Mouse (Mus musculus) lung, postnatal 4 days (tissue): ENCODE data around the gene Git2.

ENCODE experiments used
- DNase-seq, 2 experiments: peaks; one replicate each; pipeline ENCODE4 v3.0.0; 2021

Gene Git2

DNA sequence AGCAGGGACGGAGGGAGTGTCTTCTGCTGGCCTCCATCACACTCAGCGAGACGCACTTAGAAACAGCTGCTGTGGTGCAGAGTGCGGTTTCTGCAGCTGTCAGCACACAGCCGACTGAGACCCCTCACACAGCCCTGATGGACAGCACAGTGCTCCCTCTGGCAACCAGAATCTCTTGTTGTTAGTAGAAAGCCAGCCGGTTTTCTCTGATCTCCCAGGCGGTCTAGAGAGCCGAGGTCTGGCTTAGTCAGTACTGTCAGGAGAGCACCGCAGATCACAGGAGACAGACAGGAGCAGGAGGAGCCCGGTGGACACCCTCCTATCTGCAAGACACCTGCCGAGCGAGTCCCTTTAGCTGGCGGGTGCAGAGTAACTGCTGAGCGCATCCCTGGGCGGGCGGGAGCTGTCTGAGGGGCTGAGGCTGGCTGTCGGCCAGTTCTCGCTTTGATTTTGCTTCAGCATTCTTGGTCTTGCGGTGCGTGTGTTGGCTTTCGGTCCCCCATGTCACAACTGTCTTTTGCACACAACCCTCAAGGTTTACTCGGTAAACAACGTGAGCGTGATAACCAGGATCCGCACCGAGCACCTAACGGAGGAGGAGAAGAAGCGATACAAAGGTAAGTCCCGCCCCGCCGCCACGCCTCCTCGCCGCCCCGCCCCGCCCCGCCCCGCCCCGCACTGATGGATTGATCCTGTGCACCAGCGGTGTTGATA lies 21.1 kb upstream of the Git2 start:
- DNase-seq = peak; percentile 38 to 83

DNA sequence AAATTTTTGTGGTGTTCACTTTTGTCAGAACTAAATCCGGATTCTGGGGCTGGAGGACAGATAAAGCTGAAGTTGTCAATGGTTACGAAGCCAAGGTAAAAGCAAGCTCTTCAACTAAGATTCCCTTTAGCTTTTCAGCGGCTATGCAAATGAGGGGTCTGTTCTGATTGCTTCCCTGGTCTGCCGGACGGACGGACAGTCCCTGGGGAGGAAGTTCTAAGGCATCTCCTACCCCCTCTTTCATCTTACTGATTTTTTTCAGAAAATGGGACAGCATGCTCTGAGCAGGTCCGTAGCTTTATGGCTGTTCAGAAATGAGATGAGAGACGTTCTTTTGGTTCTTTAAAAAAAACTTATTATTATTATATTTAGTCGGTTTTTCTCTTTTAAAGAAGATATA lies 20.3 kb upstream of the Git2 start:
- no peak for DNase-seq

DNA sequence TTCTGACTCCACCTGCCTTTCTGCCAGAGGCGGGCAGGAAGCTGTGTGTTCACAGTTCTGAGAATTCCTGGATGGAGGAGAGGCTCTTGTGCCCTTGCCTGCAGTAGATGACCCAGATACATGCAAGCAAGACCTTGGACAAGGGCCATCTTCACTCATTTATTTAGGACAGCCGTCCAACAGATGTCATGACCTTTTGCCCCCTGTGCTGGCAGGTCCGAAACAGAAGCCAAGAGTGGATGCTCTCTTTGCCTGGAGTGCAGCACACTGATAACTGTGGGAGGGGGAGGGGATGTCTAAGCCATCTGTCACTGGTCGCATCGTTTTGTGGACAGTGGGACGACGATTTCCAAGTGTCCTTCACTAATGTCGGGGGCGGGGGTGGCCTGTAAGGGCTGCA lies 19.9 kb upstream of the Git2 start:
- DNase-seq = peak in 1 of 2 experiments; percentile 46

DNA sequence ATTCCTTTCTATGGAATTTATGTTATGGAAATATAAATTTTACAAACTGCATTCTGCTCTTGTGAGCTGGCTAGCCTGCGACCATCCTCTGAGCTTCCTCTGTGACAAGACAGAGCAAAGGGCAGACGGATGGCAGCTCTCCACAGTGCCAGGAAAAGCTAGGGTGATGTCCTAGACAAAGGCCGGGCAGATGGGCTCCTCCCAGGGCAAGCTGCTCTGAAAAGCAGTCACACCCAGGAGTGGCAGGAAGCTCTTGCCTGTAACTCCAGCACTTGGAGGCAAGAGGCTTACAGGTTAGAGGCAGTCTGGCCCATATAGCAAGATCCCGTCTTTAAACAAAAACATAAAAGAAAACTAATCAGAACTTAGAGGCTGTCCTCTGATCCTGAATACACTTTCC lies 19.3 kb upstream of the Git2 start:
- DNase-seq = peak; percentile 50 to 74

DNA sequence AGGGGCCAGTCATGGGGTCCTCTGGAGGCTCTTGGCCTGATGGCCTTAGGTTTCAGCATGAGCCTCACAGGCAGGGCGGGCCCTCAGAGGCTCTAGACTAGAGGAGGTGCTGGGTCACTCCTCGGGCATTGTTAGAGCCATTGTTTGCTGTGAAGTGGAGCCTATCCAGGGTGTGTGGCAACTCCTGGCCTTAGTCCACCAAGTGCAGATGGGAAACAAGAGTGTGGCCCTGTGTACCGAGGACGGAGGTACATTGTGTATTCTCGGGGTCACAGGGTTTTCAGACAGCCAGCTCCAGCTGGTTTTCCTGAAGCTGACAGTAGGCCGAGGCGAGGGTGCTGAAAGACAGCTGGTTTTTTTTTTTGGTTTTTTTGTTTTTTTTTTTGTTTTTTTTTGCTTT lies 18.0 kb upstream of the Git2 start:
- peak; percentile 79 to 92 for DNase-seq

DNA sequence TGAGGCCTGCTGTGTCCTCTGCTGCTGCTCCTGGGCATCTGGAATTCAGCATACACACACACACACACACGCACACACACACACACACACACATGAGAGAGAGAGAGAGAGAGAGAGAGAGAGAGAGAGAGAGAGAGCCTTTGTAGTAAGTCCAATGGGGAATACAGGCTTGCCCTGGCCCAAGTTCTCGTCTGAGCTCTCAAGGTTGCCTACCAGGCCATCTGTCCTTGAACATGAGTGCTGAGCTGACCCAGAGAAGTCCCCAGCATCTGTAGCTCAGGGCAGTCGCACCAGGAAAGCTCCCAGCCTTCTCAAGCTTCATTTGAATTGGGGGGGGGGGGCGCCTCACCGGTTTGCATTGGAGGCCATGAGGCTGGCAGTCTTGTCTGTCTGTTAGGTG lies 9.9 kb upstream of the Git2 start:
- DNase-seq = no peak

DNA sequence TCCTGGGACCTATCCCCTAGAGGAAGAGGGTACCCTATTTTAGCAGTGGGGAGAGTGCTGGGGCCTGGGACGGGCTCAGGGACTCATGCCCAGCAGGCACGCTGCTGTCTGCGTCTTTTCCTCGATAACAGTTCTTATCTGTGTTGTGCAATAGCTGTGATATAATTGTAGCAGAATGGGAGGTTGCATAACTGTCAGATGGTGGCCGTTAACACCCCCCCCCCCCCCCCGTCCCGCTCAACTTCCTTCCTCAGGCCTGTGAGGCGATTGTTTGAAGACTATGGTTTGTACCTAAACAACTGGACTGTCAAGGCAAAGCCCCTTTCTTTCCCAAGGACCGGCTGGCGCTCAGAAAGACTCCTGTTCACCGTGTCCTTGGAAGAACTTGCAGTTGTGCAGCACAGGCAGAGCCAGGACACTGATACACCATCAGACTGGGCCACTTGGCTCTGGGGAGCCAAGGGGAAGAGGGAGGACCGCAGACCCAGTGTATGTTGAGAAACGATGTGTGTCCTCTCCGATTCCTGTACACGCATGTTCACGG lies 9.4 kb upstream of the Git2 start:
- peak; percentile 70 to 85 for DNase-seq

DNA sequence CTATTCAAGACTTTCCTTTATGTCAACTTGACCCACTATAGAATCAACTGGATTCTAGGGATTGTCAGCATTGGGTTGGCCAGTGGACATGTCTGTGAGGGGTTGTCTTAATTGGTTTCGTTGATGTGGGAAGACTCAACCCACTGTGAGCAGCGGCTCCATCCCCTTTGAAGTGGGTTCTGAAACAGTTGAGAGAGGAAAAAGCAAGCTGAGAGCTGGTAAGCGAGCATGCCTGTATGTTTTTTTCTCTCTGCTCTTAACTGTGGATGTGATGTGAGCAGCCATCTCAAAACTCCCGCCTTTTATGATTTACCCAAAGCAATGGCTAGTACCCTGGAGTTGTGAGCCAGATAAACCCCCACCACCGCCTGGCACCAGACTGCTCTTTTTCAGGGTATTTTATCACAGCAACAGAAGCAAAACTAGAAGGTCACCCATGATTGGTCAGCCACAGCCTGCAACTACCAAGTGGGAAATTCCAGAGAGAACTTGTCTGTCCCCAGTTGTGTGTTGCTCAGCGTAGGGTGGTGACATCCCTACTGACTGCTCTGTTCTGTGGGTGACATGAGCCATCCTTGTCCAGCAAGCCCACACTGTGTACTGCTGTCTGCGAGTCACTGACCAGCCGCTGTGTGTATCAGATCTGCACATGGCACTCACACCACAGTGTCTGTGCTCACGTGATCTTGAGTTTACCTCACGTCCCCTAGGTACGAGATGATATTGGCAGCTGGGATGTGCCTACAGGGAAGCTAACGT lies 8.3 kb upstream of the Git2 start:
- DNase-seq = peak; percentile 36 to 68

DNA sequence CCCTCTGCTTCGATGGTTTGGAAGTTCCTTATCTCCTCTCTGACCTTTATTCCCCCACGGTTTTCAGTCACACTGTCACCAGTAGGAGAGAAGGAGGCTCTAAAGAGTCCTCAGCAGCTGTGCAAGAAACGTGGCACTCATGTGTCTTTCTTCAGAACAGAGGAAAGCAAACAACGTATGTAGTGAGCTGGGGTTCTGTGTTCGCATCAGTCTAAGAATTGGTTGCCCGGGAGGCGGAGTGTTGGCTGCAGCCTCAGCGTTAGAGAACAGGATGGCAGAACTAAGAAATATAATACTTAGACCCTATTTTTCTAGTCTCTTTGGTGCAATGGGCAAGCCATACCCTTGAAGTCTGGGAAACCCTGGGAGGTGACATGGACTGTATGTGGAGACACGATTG lies 7.7 kb upstream of the Git2 start:
- DNase-seq = no peak

DNA sequence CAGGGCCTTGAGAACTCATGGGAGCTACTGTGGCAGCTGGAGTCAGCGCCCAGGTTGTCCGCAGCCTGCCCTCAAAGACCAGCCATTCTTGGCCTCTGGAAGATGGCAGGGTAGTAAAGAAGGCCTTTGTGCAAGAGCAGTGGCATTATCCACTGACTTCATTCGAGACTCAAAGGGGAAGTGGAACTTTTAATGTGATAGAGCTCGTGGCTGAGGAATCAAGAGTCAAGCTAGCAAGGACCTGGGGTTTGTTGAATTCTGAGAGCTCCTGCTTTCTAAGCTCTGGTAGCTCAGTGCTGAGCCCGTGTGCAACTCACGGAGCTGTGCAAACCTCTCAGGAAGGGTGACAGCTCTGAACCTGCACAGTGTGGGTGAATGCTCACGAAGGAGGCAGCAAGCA lies 5.6 kb upstream of the Git2 start:
- DNase-seq = no peak

DNA sequence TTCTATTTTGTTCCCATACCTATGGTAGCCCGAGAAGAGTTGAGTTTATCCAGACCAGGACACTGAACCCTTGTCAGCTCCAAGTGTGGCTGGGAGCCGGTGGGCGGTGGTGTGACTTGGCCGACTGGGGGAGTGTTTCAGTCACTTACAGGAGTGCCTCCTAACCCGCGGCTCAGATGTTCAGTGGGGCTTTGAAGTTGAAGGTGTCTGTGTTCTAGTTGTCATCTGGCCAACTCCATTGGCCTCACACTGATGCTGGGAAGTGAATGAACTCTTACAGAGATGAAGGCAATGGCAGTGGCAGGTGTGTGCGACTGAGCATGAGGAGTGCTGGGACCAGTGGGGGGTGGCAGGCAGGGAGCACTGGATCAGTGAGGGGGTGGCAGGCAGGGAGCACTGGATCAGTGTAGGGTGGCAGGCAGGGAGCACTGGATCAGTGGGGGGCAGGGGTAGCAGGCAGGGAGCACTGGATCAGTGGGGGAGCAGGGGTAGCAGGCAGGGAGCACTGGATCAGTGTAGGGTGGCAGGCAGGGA lies 4.7 kb upstream of the Git2 start:
- DNase-seq = no peak

DNA sequence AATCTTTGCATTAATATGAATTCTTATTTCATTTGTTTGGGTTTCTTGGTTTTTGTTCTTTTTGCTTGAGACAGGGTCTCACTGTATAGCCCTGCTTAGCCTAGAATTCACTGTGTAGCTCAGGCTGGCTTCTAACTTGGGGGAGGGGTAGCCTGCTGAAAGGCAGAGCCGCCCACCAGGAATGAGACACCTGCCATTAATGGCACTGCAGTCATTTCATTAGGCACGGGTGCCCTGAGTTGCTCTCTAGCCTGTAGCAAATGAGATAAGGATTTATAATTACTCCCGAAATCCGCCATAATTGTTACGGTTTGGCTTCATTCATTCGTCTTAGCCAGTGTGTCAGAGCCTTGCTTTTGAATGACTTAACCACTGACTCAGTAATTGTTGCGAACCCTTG lies 857 bp upstream of the Git2 start:
- no peak for DNase-seq

DNA sequence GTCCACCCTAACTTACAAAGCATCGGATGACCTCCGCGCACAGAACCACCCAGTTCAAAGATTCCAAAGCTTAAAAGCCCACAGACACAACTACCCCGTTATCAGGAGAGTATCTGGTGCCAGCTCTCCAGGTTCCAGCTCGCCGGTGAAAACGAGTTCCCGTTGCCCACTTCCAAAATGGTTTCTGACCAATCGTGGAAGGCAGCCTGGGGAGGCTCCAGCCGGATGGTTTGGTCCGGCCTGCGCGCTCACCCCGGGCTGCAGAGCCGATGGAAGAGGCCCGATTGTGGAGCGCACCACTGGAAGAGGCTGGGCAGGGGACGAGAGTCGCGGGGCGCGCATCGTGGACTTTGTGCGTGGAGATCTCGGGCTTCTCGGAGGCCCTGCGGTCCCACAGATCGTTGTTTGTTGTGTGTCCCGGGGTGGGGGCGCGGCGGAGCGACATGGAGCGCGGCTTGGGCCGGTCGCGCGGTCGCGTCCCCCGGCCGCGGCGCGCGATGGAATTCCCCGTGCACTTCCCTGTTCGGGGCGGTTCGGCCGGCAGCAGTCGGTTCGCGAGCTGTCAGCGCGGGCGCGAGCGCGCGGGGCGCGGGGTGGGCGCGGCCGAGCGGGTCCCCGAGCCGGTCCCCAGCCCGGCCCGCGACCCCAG lies 790 bp downstream of the Git2 start, which contains the start of gene Ankrd13a:
Gene Ankrd13a, plus strand, starts transcription at position 275 of the 649 bp plus-strand sequence.
- peak; percentile 93 to 95 for DNase-seq

DNA sequence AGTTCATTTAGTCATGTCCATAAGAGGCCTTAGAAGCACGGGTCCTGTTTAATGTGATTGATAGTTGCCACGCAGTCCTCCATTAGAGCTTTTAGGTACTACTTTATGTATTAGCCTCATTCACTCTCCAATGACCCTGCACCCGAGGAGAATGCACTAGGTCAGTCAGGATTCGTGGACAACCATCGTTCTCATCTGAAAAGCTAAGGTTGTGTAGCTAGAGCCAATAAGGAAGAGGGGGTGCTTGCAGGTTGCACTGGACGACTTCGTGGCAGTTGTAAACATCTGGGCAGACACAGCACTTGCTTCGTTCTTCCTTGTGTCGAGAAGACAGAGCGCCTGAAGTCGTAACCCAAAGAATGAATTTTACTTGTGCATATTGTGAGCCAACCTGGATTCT lies 1.5 kb downstream of the Git2 start:
- DNase-seq = peak in 1 of 2 experiments; percentile 38

DNA sequence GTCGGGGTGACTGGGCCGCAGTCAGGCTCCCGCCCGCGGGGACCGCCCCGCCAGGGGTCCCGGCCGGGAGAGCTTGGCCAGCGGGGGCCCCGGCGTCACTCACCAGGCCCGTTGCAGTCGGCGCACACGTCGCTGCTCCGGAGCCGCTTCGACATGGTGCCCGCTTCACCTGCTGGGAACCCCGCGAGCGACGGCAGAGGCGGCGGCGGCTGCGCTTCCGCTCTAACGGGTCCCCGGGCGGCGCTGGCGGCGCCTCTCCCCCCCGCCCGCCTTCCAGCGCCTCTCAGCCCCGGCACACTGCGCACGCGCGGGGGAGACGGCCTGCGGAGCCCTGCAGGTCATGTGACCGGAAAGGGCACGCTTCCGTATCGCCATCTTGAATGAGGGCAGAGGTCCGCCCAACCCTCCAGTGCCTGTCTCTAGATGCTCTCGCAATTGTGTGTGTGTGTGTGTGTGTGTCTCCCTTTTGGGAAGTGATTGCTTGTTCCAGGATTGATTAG lies 2.1 kb downstream of the Git2 start:
- peak; percentile 98 to 99 for DNase-seq

DNA sequence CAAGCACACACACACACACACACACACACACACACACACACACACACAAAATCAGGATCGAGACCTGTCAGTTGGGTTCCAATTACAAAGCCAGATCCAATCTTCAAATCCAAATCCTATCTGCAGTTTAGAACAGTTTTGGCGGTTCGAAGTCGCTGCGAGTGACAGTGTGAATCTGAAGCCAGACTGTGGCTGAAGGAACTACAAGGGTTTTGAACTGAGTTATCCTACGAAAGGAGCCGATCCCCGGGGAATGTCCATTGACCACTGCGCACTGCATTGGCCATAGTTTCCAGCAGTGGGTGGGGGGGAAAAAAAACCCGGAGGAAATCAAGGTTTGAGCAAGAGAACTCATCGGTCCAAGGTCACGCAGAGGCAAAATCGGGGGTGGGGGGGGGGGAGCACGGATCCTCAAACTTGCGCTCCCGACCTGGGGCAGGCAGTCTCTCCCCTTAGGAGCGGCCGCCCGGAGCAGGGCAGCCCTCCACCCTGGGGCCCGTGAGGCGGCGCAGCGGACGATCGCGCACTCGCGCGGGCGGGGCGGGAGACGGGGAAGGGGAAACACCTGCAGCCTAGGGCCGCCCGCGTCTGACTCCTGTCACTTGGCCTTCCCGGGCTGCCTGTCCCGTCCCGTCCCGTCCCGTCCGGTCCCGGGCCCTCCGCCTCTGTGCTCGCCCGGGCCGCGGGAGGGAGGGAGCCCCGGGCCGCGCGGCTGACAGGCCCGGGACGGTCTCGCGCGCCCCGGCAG lies 2.7 kb downstream of the Git2 start:
- DNase-seq = peak; percentile 72 to 80

DNA sequence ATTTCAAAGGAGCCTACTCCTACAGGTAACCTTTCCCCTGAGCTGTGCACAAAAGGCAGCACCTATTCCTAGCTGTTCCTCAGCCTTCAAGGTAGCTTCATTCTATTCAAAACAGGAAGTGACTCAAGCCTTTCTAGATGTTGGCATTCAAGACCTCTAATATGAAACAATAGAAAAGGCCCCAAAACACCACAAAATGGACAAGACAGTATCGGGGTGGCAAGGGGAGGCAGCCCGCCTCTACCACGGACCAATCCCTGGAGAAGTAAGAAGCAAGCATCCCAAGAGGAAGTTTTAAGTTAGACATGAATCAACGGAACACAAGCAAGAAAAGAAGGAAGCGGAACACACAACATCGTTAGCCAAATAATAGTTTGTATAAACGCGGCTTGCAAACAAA lies 3.5 kb downstream of the Git2 start:
- no peak for DNase-seq

DNA sequence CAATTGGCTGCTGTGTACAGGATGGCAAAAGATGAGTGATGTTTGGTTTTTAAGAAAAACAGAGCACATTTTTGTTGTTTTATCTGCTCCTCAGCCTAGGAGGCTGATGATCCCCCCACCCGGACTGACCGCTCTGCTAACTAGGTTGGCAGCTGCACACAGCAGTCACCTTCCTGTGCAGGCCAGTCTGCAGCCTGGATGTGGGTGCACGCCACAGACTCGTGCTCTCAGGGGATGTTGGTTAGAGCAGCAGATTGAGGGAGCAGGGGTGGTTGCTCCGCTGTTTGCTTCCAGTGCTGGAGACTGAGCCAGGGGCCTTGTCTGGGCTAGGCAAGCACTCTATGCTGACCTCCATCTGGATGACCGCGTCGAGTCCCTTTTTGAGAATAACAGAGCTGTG lies 5.5 kb downstream of the Git2 start:
- no peak for DNase-seq

DNA sequence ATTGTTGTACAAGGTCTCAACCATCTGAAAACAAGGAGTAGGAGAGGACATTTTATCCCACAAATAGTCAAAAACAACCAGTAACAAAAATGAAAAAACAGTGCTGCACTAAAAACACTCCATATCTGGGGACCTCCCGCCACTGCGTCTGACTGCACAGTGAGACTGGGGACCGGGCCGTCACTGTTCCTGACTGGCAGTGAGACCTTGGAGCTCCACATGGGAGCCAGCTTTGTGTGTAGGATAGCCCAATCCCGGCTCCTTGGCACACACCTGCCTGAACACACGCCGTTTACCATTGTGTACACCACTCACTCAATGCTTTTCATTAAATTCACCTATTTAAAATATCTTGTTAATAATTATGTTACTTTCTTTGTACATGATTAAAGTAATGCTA lies 8.1 kb downstream of the Git2 start:
- no peak for DNase-seq

DNA sequence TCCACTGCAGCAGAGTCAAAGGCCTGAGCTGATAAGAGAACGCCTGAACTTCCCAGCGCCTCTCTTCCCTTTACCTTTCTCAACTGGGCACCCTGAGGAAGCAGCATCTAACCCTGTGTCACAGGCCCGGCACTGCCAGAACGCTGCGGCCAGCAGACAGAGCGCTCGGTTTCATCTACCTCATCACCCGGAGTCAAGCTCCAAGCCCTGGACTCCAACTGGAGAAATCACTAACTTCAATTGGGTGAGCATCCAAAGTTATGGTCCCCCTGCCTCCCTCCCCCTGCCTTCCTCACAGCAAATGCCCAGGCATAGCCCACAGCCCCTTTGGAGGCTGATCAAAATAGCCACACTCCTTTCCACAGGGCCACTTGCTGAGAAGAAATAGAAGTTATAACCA lies 8.6 kb downstream of the Git2 start:
- DNase-seq = no peak

DNA sequence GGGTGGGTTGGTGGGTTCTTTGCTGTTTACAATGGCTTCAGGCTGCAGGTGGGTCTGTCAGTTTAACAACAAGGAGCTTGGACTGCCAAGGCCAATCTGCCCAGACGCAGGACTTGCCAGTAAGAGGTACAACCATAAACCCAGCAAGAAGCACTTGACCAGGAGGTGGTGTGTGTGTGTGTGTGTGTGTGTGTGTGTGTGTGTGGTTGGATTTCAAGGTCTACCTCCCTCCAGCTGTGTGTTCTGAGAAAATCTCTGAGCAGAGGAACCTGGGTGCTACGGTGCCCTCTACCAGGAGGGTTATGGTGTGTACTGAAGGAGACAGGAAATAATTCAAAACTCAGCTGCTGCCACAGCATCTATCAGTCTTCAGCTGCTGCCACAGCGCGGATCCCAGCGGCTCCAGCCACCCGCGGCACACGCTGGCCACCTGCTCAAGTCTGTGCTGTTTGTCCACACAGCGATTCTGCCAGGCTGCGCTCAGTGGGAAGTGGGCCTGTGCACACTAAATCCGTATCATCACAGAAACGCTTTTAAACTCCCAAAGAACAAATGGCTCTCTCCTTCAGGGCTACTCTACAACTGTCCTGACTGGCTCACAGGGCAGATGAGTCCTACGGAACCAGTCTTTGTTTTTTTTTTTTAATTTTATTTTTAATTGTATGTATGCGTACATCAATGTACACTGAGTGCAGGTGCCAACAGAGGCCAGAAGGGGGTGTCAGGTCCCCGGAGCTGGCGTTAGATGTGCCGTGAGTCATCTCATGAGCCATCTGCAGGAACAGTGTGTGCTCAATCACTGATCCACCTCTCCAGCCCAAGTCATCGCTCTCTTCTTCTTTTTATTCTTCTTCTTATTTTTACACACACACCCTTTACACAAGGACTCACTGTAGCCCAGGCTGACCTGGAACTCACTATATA lies 10.2 kb downstream of the Git2 start:
- DNase-seq = no peak
